In the genomic region with DNA sequence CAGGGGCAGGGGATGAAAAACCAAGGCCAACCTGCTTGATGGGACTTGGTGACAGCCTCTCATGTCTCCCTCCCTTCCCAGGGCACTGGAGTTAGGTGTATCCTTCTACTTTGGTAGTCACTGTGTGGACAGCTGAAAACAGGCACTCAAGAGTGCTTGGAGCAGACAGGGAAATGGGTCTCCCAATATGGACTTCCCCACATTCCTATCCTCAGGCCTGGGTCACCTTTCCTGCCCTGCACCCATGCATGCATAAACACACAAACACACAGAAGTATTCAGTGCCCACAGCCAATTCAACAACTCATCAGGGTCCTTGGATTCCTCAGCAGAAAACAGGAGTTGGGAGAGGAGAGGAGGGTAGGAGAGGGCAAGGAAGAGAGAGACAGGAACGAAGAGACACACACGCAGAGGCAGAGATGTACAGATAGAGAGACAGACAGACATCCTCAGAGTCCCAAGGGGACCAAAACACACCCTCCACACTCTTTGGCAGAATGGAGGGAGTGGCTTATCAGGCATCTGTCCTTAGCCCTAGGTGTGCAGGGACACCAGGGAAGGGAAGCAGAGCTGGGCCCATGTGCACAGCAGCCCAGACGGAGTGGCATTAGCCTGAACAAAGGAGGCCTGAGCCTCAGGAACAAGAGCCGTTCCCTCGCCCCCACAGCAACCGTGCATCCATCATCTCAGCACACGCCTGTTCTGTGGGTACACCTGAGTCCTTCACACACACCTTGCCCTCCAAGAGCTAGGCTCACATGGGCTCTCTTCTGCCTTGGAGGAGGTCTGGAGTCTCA, we compare ENCODE assay signal across 1 mouse cellular context.
TF ChIP-seq lines count a peak whose summit lies in the region.

No protein-coding gene starts in this region.

TF ChIP-seq in ES-E14, 5 proteins besides CTCF, POLR2A, EP300 and RAD21:
- TF ChIP-seq MAFK (IDR thresholded peaks at IDR 0.05; ENCODE audit: insufficient read depth, low read depth, low read length): no peak
- no peak for TF ChIP-seq HCFC1 (IDR thresholded peaks at IDR 0.05; ENCODE audit: borderline replicate concordance, insufficient read depth, low read length)
- no peak for TF ChIP-seq ZNF384 (IDR thresholded peaks at IDR 0.05; ENCODE audit: low read depth, low read length)
- TF ChIP-seq ZC3H11A (IDR thresholded peaks at IDR 0.05; ENCODE audit: borderline replicate concordance, low read depth, low read length): no peak
- TF ChIP-seq CHD2 (IDR thresholded peaks at IDR 0.05; ENCODE audit: low read depth, low read length): no peak
